Comparison of ENCODE assay signal across 8 mouse cellular contexts in genomic region chr13:34129485-34130225, GRCm38 (mm10). TPM values are rescaled to one million over a fixed set of nuclear protein-coding genes. Genes with fewer than 3 reads are reported as not detected.
DNase-seq lines count a peak whose midpoint lies in the region; ATAC-seq and TF ChIP-seq lines count a peak whose summit lies in the region.

No protein-coding gene starts in this region.

- H3K4me1 ChIP-seq in intestine, postnatal 0 days (replicated peaks; ENCODE audit: control insufficient read depth, insufficient read depth, low read length): no peaks in the 10 kb centered on the region
- peaks cover 47% of the 10 kb centered on the region for H3K4me1 ChIP-seq in limb, embryonic 14.5 days (ENCODE audit: control insufficient read depth, insufficient read depth, low read length)
- peaks cover 21% of the 10 kb centered on the region for H3K4me1 ChIP-seq in midbrain, embryonic 16.5 days (ENCODE audit: control insufficient read depth, insufficient read depth, low read length)
- peaks cover 4% of the 10 kb centered on the region; the same call in 1 of the 2 replicates for H3K4me1 ChIP-seq in stomach, postnatal 0 days (replicated peaks; ENCODE audit: control insufficient read depth, insufficient read depth)

- H3K4me2 ChIP-seq in intestine, postnatal 0 days (replicated peaks; ENCODE audit: low read depth): peak overlapping the region; percentile 92
- peak overlapping the region; percentile 82 for H3K4me2 ChIP-seq in limb, embryonic 14.5 days (replicated peaks; ENCODE audit: low read depth, low read length, severe bottlenecking)
- H3K4me2 ChIP-seq in midbrain, embryonic 16.5 days (ENCODE audit: low read length): peak overlapping the region; percentile 76
- peak overlapping the region; percentile 90 for H3K4me2 ChIP-seq in stomach, postnatal 0 days (replicated peaks; ENCODE audit: low read depth)

- no peaks in the 10 kb centered on the region for H3K36me3 ChIP-seq in intestine, postnatal 0 days (ENCODE audit: control insufficient read depth, insufficient read depth)
- H3K36me3 ChIP-seq in limb, embryonic 14.5 days (ENCODE audit: control insufficient read depth, insufficient read depth, low read length): peaks cover 5% of the 10 kb centered on the region; the same call in 1 of the 2 replicates
- no peaks in the 10 kb centered on the region; the same call in 1 of the 2 replicates for H3K36me3 ChIP-seq in midbrain, embryonic 16.5 days (ENCODE audit: control insufficient read depth, insufficient read depth, low read length)
- no peaks in the 10 kb centered on the region for H3K36me3 ChIP-seq in stomach, postnatal 0 days (ENCODE audit: control insufficient read depth, insufficient read depth, low read length)

- peak overlapping the region; percentile 15; the same call in 1 of the 2 replicates for H3K27ac ChIP-seq in intestine, postnatal 0 days (ENCODE audit: low read depth, low read length)
- peak overlapping the region; percentile 84; the same call in 1 of the 2 replicates for H3K27ac ChIP-seq in limb, embryonic 14.5 days (replicated peaks; ENCODE audit: low read depth, low read length)
- H3K27ac ChIP-seq in midbrain, embryonic 16.5 days (ENCODE audit: low read length): peak overlapping the region; percentile 100
- peak overlapping the region; percentile 40; the same call in 1 of the 2 replicates for H3K27ac ChIP-seq in stomach, postnatal 0 days (replicated peaks)

- no peaks in the 10 kb centered on the region for H3K9me3 ChIP-seq in intestine, postnatal 0 days (ENCODE audit: control insufficient read depth)
- H3K9me3 ChIP-seq in limb, embryonic 14.5 days (ENCODE audit: control insufficient read depth, low read length): no peaks in the 10 kb centered on the region
- H3K9me3 ChIP-seq in midbrain, embryonic 16.5 days (replicated peaks; ENCODE audit: control insufficient read depth, low read length, poor library complexity, severe bottlenecking): no peaks in the 10 kb centered on the region
- no peaks in the 10 kb centered on the region for H3K9me3 ChIP-seq in stomach, postnatal 0 days (ENCODE audit: control insufficient read depth, low read length)

- H3K27me3 ChIP-seq in intestine, postnatal 0 days (replicated peaks; ENCODE audit: control insufficient read depth, insufficient read depth, low read length): peaks cover 21% of the 10 kb centered on the region
- H3K27me3 ChIP-seq in limb, embryonic 14.5 days (ENCODE audit: control insufficient read depth, insufficient read depth, low read length): no peaks in the 10 kb centered on the region
- no peaks in the 10 kb centered on the region for H3K27me3 ChIP-seq in midbrain, embryonic 16.5 days (ENCODE audit: control insufficient read depth, insufficient read depth, low read depth, low read length)
- no peaks in the 10 kb centered on the region for H3K27me3 ChIP-seq in stomach, postnatal 0 days (ENCODE audit: control insufficient read depth, insufficient read depth, low read length)

- peak; percentile 28 for ATAC-seq in intestine, postnatal 0 days
- ATAC-seq in limb, embryonic 14.5 days (ENCODE audit: low FRiP score, low read depth): peak; percentile 1
- ATAC-seq in midbrain, embryonic 16.5 days: 0 out of 2 replicates have a peak, but pooled peaks have one; percentile 9
- ATAC-seq in stomach, postnatal 0 days (ENCODE audit: low FRiP score, low TSS enrichment): peak; percentile 39

- DNase-seq in cerebellum, postnatal 10 days: peak; percentile 82 to 85
- DNase-seq in cerebellum, postnatal 36 days: no peak
- DNase-seq in adrenal gland, postnatal 36 days: peak; percentile 20 to 31
- peak; percentile 47 to 51 for DNase-seq in frontal cortex, postnatal 25 days (ENCODE audit: low spot score in 2 of 2)
- DNase-seq in limb, embryonic 14.5 days (ENCODE audit: low spot score): peak; percentile 66
- DNase-seq in stomach, postnatal 0 days (ENCODE audit: low spot score): peak; percentile 59

- TF ChIP-seq EP300 in stomach, postnatal 0 days (optimal IDR thresholded peaks at IDR 0.05): no peak

- peak overlapping the region; percentile 47 for H3K9ac ChIP-seq in intestine, postnatal 0 days (ENCODE audit: low read depth, low read length)
- H3K9ac ChIP-seq in limb, embryonic 14.5 days (ENCODE audit: low read depth, low read length, severe bottlenecking): peak overlapping the region; percentile 67
- peak overlapping the region; percentile 100 for H3K9ac ChIP-seq in midbrain, embryonic 16.5 days (ENCODE audit: low read depth, low read length)
- peak overlapping the region; percentile 59 for H3K9ac ChIP-seq in stomach, postnatal 0 days (ENCODE audit: low read length)

- no peak for TF ChIP-seq CTCF in intestine, postnatal 0 days (IDR thresholded peaks at IDR 0.05; ENCODE audit: low read depth)
- TF ChIP-seq CTCF in stomach, postnatal 0 days (IDR thresholded peaks at IDR 0.05; ENCODE audit: low read depth): no peak

- no peak for TF ChIP-seq POLR2A in limb, embryonic 14.5 days (IDR thresholded peaks at IDR 0.05; ENCODE audit: borderline replicate concordance, extremely low read depth, insufficient read depth, insufficient read length)

- H3K4me3 ChIP-seq in intestine, postnatal 0 days (ENCODE audit: low read depth, low read length): peak overlapping the region; percentile 57
- H3K4me3 ChIP-seq in limb, embryonic 14.5 days (replicated peaks; ENCODE audit: low read length): peak overlapping the region; percentile 73
- peak overlapping the region; percentile 89 for H3K4me3 ChIP-seq in midbrain, embryonic 16.5 days (ENCODE audit: low read depth, low read length)
- peak overlapping the region; percentile 61 for H3K4me3 ChIP-seq in stomach, postnatal 0 days (ENCODE audit: low read depth, low read length)

- WGBS in intestine, postnatal 0 days: under 1% methylated on average over 31 of the region's 31 CpGs
- 1% methylated on average over 27 of the region's 31 CpGs for WGBS in limb, embryonic 14.5 days
- under 1% methylated on average over 31 of the region's 31 CpGs for WGBS in midbrain, embryonic 16.5 days
- 1% methylated on average over 30 of the region's 31 CpGs for WGBS in stomach, postnatal 0 days

RNA-seq across cellular contexts. Expression of gene Tubb2b, which starts 0.6 kb away (rescaled TPM):
- 1 to 10 TPM; 1.4 to 2.2 TPM for total RNA-seq in adrenal gland, postnatal 36 days (2021)
- polyA plus RNA-seq in intestine, postnatal 0 days (2015; fragmentation: Nextera tagmentation; extraction: Ambion mirVana): 14.1 and 15.4 TPM in 2 replicates
- polyA plus RNA-seq in limb, embryonic 14.5 days (2012; rRNA removed): 376 and 378 TPM in 2 replicates
- 28.5 TPM in 2 replicates for polyA plus RNA-seq in limb, embryonic 14.5 days (2014; fragmentation: Nextera tagmentation; extraction: Ambion mirVana)
- 1,230 and 1,315 TPM in 2 replicates for polyA plus RNA-seq in midbrain, embryonic 16.5 days (2015; fragmentation: Nextera tagmentation; extraction: Ambion mirVana)
- polyA plus RNA-seq in stomach, postnatal 0 days (2015; fragmentation: Nextera tagmentation; extraction: Ambion mirVana): 13.4 and 14.6 TPM in 2 replicates

RNA-seq across cellular contexts. Expression of gene Psmg4, which starts 33.1 kb away (rescaled TPM):
- total RNA-seq in adrenal gland, postnatal 36 days (2021): 10 to 100 TPM; 33.9 to 41.6 TPM
- 62.8 and 69.8 TPM in 2 replicates for polyA plus RNA-seq in intestine, postnatal 0 days (2015; fragmentation: Nextera tagmentation; extraction: Ambion mirVana)
- 133 and 153 TPM in 2 replicates for polyA plus RNA-seq in limb, embryonic 14.5 days (2012; rRNA removed)
- polyA plus RNA-seq in limb, embryonic 14.5 days (2014; fragmentation: Nextera tagmentation; extraction: Ambion mirVana): 75.5 and 83.8 TPM in 2 replicates
- 71.6 and 74.6 TPM in 2 replicates for polyA plus RNA-seq in midbrain, embryonic 16.5 days (2015; fragmentation: Nextera tagmentation; extraction: Ambion mirVana)
- polyA plus RNA-seq in stomach, postnatal 0 days (2015; fragmentation: Nextera tagmentation; extraction: Ambion mirVana): 60.9 and 71.1 TPM in 2 replicates

RNA-seq across cellular contexts. Expression of gene Tubb2a, which starts 51.8 kb away (rescaled TPM):
- total RNA-seq in adrenal gland, postnatal 36 days (2021): 10 to 100 TPM; 24.6 to 42.9 TPM
- polyA plus RNA-seq in intestine, postnatal 0 days (2015; fragmentation: Nextera tagmentation; extraction: Ambion mirVana): 218 and 292 TPM in 2 replicates
- 328 and 445 TPM in 2 replicates for polyA plus RNA-seq in limb, embryonic 14.5 days (2012; rRNA removed)
- 150 and 170 TPM in 2 replicates for polyA plus RNA-seq in limb, embryonic 14.5 days (2014; fragmentation: Nextera tagmentation; extraction: Ambion mirVana)
- 3,297 and 3,828 TPM in 2 replicates for polyA plus RNA-seq in midbrain, embryonic 16.5 days (2015; fragmentation: Nextera tagmentation; extraction: Ambion mirVana)
- polyA plus RNA-seq in stomach, postnatal 0 days (2015; fragmentation: Nextera tagmentation; extraction: Ambion mirVana): 187 and 196 TPM in 2 replicates

Comparison
In these comparisons a context has a peak if more than half of its experiments do, and no peak if none do; other contexts are left out.
1. DNase-seq: peak in cerebellum, postnatal 10 days (2 of 2), adrenal gland, postnatal 36 days (2 of 2), frontal cortex, postnatal 25 days (2 of 2), limb, embryonic 14.5 days (single experiment) and stomach, postnatal 0 days (single experiment); none in cerebellum, postnatal 36 days (0 of 2).
2. H3K27ac ChIP-seq: peak in every context shown above with its lines; median percentile 100 in midbrain, embryonic 16.5 days; 84 in limb, embryonic 14.5 days; 40 in stomach, postnatal 0 days; 15 in intestine, postnatal 0 days.
3. H3K9ac ChIP-seq: peak in every context shown above with its lines; median percentile 100 in midbrain, embryonic 16.5 days; 67 in limb, embryonic 14.5 days; 59 in stomach, postnatal 0 days; 47 in intestine, postnatal 0 days.
4. Peak in every context shown above with its lines, with median percentiles within 50 percentile points of each other: ATAC-seq, H3K4me2 ChIP-seq and H3K4me3 ChIP-seq.